Mouse (Mus musculus): ENCODE data around the gene Olfr594.
"Not testable (repeated sequence)": the region's sequence is repeated elsewhere in the genome, so short reads cannot be mapped to it uniquely, and the experiment has no call there.

Olfr594 gene

GRCm38 (mm10) chr7:103216696-103217095, at the start of gene Olfr594:
Gene Olfr594, plus strand, starts transcription at chr7:103216996.
- DNase-seq (ENCODE audit: low spot score in 2 of 2) = no peak

- no peak for DNase-seq (ENCODE audit: low spot score in 2 of 2)
These were observed 47.1 kb upstream of the Olfr594 start for GRCm38 (mm10) chr7:103169697-103170096.

GRCm38 (mm10) chr7:103178240-103178639, 38.6 kb upstream of the Olfr594 start, which contains the start of gene Olfr591:
Gene Olfr591, minus strand, starts transcription at chr7:103178340.
- DNase-seq (ENCODE audit: low spot score in 2 of 2) = no peak

GRCm38 (mm10) chr7:103184503-103184902, 32.3 kb upstream of the Olfr594 start, which contains the start of gene Olfr592:
Gene Olfr592, plus strand, starts transcription at chr7:103184803.
- not testable (repeated sequence) for DNase-seq (ENCODE audit: low spot score in 2 of 2)

- DNase-seq (ENCODE audit: low spot score in 2 of 2) = no peak
These were observed 5.2 kb upstream of the Olfr594 start, which contains the start of gene Olfr593 for GRCm38 (mm10) chr7:103211562-103211961. Gene Olfr593, plus strand, starts transcription at chr7:103211862.

GRCm38 (mm10) chr7:103212050-103212449, 4.7 kb upstream of the Olfr594 start:
- DNase-seq (ENCODE audit: low spot score in 2 of 2) = not testable (repeated sequence)

- DNase-seq (ENCODE audit: low spot score in 2 of 2) = not testable (repeated sequence)
These were observed 35.6 kb downstream of the Olfr594 start, which contains the start of gene Usp17ld for GRCm38 (mm10) chr7:103252405-103252804. Gene Usp17ld, minus strand, starts transcription at chr7:103252505.

Measured in thymus, postnatal 10 days (tissue).